Mouse (Mus musculus) cortical plate, adult 2 months (tissue): ENCODE measurements around the gene Cbwd1. TPM values are rescaled to one million over a fixed set of nuclear protein-coding genes. Genes with fewer than 3 reads are reported as not detected.
A peak's percentile ranks its signal among the peaks of the same experiment; 100 is the strongest.

ENCODE experiments used
- H3K27ac ChIP-seq: fragments of 200-500 bp; 2 replicates; pipeline ENCODE4 v1.5.1; 2012; ENCODE audit warnings: low read length, control low read depth, inconsistent platforms; ENCODE audit not compliant: insufficient read depth
- H3K4me1 ChIP-seq: fragments of 200-500 bp; 2 replicates; pipeline ENCODE4 v1.6.1; 2011; ENCODE audit warnings: low read length; ENCODE audit not compliant: control insufficient read depth, insufficient read depth
- H3K4me3 ChIP-seq: fragments of 200-500 bp; 2 replicates; pipeline ENCODE4 v1.5.1; 2011; ENCODE audit warnings: mild to moderate bottlenecking, low read length, control low read depth; ENCODE audit not compliant: insufficient read depth
- CTCF ChIP-seq: fragments of 200-500 bp; IDR thresholded peaks from 2 replicates; pipeline ENCODE4 v1.5.1; 2011; ENCODE audit warnings: mild to moderate bottlenecking, control low read depth, low read length; ENCODE audit not compliant: insufficient read depth; ENCODE audit errors: extremely low read depth
- POLR2A ChIP-seq: fragments of 200-500 bp; IDR thresholded peaks from 2 replicates; pipeline ENCODE4 v1.6.1; 2011; ENCODE audit warnings: mild to moderate bottlenecking, low read length, control low read depth; ENCODE audit not compliant: insufficient read depth; ENCODE audit errors: extremely low read depth
- polyA plus RNA-seq: library from polyadenylated mRNA; depleted of rRNA; stranded (reverse); fragments of >200 nt; gene quantifications from 2 replicates; pipeline ENCODE4 v1.2.3, GENCODE M21; 2012

Gene Cbwd1
- polyA plus RNA-seq, 1 experiment = 11.8 TPM

- Histone ChIP-seq H3K4me3 (no peak overlapping the region), H3K4me1 (peaks cover 3% of the 10 kb centered on the region; the same call in 1 of the 2 replicates), H3K27ac (no peak overlapping the region)
- TF ChIP-seq CTCF (no peak), POLR2A (no peak)
Measured at GRCm38 (mm10) chr19:24978852-24979842, 17.7 kb upstream of the Cbwd1 start.

- peaks cover 3% of the 10 kb centered on the region; the same call in 1 of the 2 replicates for H3K4me1 ChIP-seq
- H3K27ac ChIP-seq = no peak overlapping the region
- TF ChIP-seq POLR2A = no peak
- no peak for TF ChIP-seq CTCF
- H3K4me3 ChIP-seq = no peak overlapping the region
Measured at GRCm38 (mm10) chr19:24977991-24978390, 16.6 kb upstream of the Cbwd1 start.

- no peak overlapping the region for H3K4me3 ChIP-seq
- no peaks in the 10 kb centered on the region for H3K4me1 ChIP-seq
- TF ChIP-seq CTCF = no peak
- no peak for TF ChIP-seq POLR2A
- no peak overlapping the region for H3K27ac ChIP-seq
Measured at GRCm38 (mm10) chr19:24972701-24973390, 11.4 kb upstream of the Cbwd1 start.

- Histone ChIP-seq H3K4me3 (no peak overlapping the region), H3K27ac (no peak overlapping the region), H3K4me1 (no peaks in the 10 kb centered on the region)
- TF ChIP-seq POLR2A (no peak), CTCF (no peak)
Measured at GRCm38 (mm10) chr19:24971307-24971706, 9.9 kb upstream of the Cbwd1 start.

- Histone ChIP-seq H3K4me3 (no peak overlapping the region), H3K4me1 (no peaks in the 10 kb centered on the region), H3K27ac (no peak overlapping the region)
- TF ChIP-seq CTCF = no peak
- no peak for TF ChIP-seq POLR2A
Measured at GRCm38 (mm10) chr19:24966941-24967340, 5.5 kb upstream of the Cbwd1 start.

- H3K27ac ChIP-seq = peak overlapping the region; percentile 56; the same call in 1 of the 2 replicates
- no peak overlapping the region for H3K4me3 ChIP-seq
- no peaks in the 10 kb centered on the region for H3K4me1 ChIP-seq
- TF ChIP-seq CTCF (no peak), POLR2A (no peak)
Measured at GRCm38 (mm10) chr19:24966203-24966602, 4.8 kb upstream of the Cbwd1 start.

- peaks cover 2% of the 10 kb centered on the region for H3K4me1 ChIP-seq
- H3K4me3 ChIP-seq = no peak overlapping the region
- H3K27ac ChIP-seq = no peak overlapping the region
- no peak for TF ChIP-seq POLR2A
- TF ChIP-seq CTCF = no peak
Measured at GRCm38 (mm10) chr19:24958531-24958930, 2.9 kb downstream of the Cbwd1 start.

- no peak overlapping the region for H3K4me3 ChIP-seq
- H3K4me1 ChIP-seq = no peaks in the 10 kb centered on the region
- TF ChIP-seq CTCF (no peak), POLR2A (no peak)
- H3K27ac ChIP-seq = no peak overlapping the region
Measured at GRCm38 (mm10) chr19:24945521-24946262, 15.7 kb downstream of the Cbwd1 start.

- Histone ChIP-seq H3K27ac (no peak overlapping the region), H3K4me1 (no peaks in the 10 kb centered on the region; the same call in 1 of the 2 replicates), H3K4me3 (no peak overlapping the region)
- TF ChIP-seq CTCF (no peak), POLR2A (no peak)
Measured at GRCm38 (mm10) chr19:24937084-24937483, 24.3 kb downstream of the Cbwd1 start.
